Mouse (Mus musculus): ENCODE measurements around the gene Efl1. TPM values are rescaled to one million over a fixed set of nuclear protein-coding genes. Genes with fewer than 3 reads are reported as not detected.

Efl1 gene
- total RNA-seq, 2 experiments from 2014 or later: 11.1 to 11.9 TPM

- intact Hi-C loops (cut with DNase I): no loop called here
Observed at GRCm38 (mm10) chr7:82802206-82802605, 153.8 kb downstream of the Efl1 start.

GRCm38 (mm10) chr7:82808257-82808656 lies 159.8 kb downstream of the Efl1 start:
- DNase-seq: no peak
- intact Hi-C loops (cut with DNase I): no loop called here

More at GRCm38 (mm10) chr7:82802206-82802605, 153.8 kb downstream of the Efl1 start:
- DNase-seq: no peak

DNA sequence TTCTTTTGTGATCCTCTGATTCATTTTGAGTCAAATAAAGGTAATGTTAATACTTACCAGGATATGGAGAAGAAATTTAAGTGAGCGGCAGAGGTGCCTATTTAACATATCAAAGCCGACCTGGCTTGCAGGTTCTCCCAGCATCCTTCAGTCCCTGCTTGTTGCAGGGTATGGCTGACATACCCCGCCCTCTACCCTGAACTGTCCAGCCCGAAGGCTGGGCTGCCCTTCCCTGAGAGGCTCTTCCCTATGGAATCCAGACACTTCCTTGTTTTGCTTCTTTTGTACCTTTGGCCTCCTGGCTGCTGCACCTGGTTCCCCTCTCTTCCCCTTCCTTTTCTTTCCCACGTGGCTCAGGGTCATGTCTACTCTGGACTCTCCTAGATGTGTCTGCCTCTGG lies 160.7 kb downstream of the Efl1 start:
- no peak for DNase-seq
- intact Hi-C loops (cut with DNase I): no loop called here

DNA sequence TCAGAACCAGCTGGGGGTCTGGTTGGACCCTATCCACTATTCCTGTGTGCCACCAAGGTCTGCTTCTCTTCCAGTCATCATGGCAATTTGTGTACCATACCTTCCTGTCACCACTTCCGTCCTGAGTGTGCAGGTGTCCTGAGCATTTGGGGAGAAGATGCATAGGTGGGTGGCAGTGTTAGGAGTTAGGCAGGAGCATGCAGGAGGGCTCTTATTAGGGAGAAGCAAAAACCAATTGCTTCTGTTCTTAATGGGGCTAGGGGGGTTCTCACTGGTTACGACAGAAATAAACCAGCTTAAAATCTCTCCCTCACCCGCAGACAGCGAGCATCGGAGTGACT lies 162.4 kb downstream of the Efl1 start:
- intact Hi-C loops (cut with DNase I): no loop called here
- no peak for DNase-seq

DNA sequence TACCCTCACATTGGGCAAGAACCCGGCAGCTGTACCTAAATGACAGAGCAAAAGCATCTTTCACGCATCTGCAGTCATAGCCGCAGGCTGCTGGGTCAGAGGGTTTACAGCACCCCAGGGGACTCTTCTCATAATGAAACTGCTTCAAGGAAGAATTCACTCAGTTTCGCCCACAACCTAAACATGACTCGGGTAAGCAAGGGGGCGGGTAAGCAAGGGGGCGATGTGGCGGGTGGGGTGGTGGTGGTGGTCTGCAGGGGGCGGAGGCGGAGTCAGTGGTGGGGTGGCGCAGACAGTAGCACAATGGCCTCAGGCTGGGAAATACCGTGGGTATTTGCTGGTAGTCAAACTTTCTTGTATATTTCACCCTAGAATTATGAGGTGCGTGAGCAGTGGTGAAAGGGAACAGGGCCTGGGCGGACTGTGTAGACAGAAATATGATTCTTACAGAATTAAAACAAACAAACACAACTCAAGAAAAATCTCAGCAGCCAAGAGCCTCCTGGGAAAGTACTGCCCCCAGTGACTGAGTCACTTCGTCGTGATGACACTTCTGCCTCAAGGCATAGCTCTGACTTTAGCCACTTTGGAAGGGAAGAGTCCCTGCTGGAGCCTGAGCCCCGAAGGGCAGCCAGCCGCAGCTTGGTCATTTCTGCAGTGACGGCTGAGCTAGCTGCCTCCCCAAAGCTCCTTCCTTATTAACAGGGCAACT lies 162.9 kb downstream of the Efl1 start:
- peak in 1 of 2 experiments; percentile 17 for DNase-seq
- intact Hi-C loops (cut with DNase I): no loop called here

DNA sequence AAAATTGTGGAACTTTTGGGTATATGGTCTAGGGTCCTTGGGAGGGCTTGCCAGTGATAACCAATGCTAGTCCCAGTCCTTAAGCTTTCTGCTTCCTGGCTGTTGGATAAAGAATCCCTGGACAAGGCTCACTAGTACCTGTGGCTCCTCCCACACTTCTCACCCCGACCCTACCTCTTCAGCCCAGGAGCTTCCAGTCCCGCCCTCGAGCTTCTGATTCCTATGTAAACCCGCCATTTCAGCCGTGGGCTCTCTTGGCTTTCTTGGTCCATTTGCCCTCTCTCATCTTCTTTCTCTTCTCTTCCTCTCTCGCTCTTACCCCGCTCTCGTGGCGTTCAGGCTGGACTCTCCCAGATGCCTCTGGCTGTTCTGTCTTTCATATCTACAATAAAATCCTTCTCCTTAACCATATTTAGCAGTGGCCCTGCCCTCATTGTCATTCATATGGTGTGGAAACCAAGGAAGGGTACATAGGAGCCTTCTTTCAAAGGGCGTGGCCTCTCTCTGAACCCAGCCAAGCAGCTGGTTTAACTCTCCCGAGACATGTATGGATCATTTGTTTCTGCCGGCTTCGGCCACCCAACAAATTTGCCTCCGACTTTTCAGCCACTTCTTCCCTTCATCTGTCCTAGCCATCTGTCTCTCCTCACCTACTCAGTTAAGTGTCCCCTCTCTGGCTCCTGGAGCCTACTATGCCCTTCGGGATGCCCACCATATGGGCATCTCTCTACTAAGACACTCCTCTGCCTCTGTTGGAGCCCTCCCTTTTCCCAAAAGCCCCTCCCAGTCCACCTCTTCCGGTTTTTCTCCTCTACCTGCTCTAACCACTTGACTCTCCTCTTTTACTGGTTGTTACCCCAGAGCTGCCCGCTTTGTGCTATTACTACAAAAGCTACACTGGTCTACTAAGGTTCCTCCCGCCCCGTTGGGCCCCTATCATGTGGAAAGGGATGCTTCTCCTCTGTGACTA lies 164.1 kb downstream of the Efl1 start:
- intact Hi-C loops (cut with DNase I): no loop called here
- DNase-seq: no peak

DNA sequence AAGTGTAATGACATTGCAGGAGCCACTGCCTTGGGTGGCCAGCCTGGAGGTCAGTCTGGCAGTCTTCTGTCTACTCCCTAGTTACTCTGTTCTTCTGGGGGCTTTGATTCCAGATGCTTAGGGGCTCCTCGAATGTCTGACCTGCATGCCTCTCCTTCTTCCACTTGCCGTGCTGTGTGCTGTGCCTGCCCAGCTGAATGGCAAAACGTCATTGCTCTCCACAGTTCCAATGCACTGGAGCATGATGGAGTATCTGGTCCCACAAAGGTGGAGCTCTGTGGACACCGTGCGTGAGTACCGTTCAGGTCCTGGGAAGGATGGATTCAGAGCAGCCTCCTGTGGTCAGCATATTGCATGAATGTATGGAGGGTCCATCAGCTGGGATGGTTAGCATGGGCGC lies 171.1 kb downstream of the Efl1 start:
- DNase-seq: no peak
- intact Hi-C loops (cut with DNase I): no loop called here

DNA sequence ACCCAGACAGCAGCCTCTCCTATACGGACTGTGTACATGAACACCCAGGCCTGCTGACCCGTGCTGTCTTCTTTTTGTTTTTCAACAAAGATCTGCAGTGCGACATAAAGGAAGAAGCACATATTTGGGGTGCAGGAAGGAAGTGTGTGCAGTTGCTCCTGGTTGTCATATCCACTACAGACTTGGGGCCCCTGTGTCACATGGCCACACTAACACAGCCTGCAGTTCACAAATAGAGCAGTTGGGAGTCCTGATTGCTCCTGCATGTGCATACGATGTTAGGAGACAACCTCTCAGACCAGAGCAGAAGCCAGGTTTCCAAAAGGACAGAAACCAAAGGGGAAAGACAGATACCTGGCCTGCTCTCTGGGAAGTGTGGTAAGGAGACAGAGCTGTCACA lies 172.2 kb downstream of the Efl1 start:
- intact Hi-C loops (cut with DNase I): no loop called here
- DNase-seq: no peak

DNA sequence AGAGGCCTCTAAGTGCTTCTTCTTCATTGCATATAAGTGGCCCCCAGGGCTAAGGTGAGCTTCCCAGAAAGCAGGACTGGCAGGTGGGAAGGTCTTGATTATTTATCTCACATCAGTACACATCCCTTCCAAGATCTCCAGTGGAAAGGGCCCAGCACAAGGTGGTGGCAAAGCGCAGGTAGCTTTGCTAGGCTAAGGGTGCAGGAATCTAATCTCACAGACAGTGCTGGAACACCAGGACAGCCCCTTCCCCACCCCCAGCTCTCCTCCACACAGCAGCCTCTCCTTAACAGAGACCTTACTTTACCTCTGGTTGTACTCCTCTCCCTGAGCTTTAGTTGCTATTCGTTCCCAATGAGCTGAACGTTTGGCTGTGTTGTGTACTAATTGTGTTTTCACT lies 173.1 kb downstream of the Efl1 start:
- intact Hi-C loops (cut with DNase I): no loop called here
- no peak for DNase-seq

DNA sequence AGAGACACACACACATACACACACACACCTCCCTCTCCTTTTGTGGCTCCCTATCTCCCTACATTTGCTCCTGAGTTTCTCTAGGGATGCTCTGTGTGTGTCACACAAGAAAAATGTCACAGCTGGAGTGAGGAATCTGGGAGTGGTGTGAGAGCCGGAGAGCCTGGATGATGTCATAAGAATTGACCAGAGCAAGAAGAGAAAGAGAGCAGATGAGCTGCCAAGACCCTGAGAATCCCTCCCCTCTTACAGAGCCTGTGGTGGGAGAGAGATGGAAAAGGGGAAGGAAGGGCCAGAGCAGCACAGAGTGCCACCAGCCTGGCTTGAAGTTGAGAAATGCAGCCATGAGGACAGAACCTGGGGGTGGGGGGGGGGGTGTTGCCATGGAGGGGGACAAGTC lies 174.1 kb downstream of the Efl1 start:
- DNase-seq: no peak
- intact Hi-C loops (cut with DNase I): no loop called here

Other genes starting within 250 kb of the Efl1 start
- 1 to 10 TPM; 2.6 to 3.9 TPM for gene Saxo2, start 86 bp upstream of the Efl1 start, total RNA-seq (2021)
- gene Mex3b, start 218.7 kb downstream of the Efl1 start, total RNA-seq (2021): 1 to 10 TPM; 4.1 to 5.2 TPM

Data from heart, postnatal 14 days (tissue).